Mouse (Mus musculus): ENCODE results near the gene Zfp398. TPM values are rescaled to one million over a fixed set of nuclear protein-coding genes. Genes with fewer than 3 reads are reported as not detected.

Zfp398 gene
- polyA plus RNA-seq, 1 experiment: 5.8 TPM

DNA sequence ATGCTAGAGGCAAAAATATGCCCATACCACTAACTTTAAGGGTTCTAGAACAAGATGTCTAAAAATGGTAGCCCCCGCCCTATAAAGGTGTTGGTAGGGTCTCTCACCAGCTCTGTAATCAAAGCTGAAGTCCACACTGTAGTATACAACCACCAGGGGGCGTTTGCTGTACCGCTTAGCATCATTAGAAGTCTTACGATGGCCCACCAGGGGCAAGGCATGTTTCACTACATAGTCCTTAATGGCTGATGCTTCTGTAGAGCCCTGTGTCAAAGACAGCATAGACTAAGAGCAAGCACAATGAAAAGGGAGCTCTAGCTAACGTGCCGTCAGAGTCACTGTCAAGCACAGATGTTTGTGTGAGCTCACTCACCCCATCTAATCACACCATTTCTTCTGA is 36.4 kb upstream of the Zfp398 start:
- Histone ChIP-seq H3K27ac (ENCODE audit: control insufficient read depth, insufficient read depth, low read depth, low read length) (no peak overlapping the region), H3K4me3 (ENCODE audit: control insufficient read depth, low read depth, low read length) (no peak overlapping the region), H3K27me3 (ENCODE audit: control insufficient read depth, insufficient read depth, low read length) (no peaks in the 10 kb centered on the region), H3K36me3 (ENCODE audit: control insufficient read depth, insufficient read depth, low read length) (no peaks in the 10 kb centered on the region; the same call in none of the 2 replicates), H3K4me1 (ENCODE audit: control insufficient read depth, insufficient read depth, low read length) (no peaks in the 10 kb centered on the region)
- TF ChIP-seq POLR2A (IDR thresholded peaks at IDR 0.05; ENCODE audit: control insufficient read depth, low read depth, low read length): no peak
- no peak for TF ChIP-seq CTCF (IDR thresholded peaks at IDR 0.05; ENCODE audit: control insufficient read depth, insufficient read depth, insufficient replicate concordance, low read depth, low read length)

DNA sequence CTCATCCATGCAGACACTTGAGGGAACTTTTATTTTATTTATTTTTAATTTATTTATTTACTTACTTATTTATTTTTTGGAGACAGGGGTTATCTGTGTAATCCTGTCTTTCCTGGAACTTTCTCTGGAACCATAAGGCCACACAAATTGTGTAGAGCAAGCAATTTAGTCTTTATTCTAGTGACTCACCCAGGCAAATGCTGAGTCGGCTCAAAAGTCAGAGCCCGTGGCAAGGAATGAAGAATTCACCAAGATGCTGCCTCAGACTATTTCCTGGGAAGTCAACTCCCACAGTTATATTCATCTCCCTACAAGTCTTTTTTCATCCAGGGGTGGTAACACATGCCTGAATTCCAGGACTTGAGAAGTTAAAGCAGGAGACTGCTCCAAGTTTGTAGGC is 29.9 kb upstream of the Zfp398 start:
- no peaks in the 10 kb centered on the region for H3K4me1 ChIP-seq (ENCODE audit: control insufficient read depth, insufficient read depth, low read length)
- H3K36me3 ChIP-seq (ENCODE audit: control insufficient read depth, insufficient read depth, low read length): peaks cover 1% of the 10 kb centered on the region
- H3K27me3 ChIP-seq (ENCODE audit: control insufficient read depth, insufficient read depth, low read length): no peaks in the 10 kb centered on the region
- H3K4me3 ChIP-seq (ENCODE audit: control insufficient read depth, low read depth, low read length): no peak overlapping the region
- TF ChIP-seq POLR2A (IDR thresholded peaks at IDR 0.05; ENCODE audit: control insufficient read depth, low read depth, low read length): no peak
- no peak for TF ChIP-seq CTCF (IDR thresholded peaks at IDR 0.05; ENCODE audit: control insufficient read depth, insufficient read depth, insufficient replicate concordance, low read depth, low read length)
- no peak overlapping the region for H3K27ac ChIP-seq (ENCODE audit: control insufficient read depth, insufficient read depth, low read depth, low read length)

DNA sequence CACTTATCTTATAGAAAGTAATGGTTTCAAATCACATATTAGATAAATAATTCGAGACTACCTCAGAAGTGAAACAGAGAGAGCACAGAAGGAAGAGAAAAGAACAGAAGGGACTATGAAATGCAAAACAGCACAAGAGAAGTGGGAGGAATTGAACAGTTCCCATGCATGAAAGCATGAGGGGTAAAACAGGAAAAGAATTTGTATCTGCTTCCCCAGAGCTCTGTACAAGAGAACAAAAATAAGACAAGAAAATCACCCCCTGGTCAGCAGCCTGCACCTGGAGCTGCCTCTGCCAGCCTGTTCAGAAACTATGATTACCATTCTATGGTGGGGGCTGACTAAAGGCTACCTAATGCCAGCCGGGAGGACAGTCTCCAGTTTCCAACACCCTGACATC is 28.0 kb upstream of the Zfp398 start:
- H3K27ac ChIP-seq (ENCODE audit: control insufficient read depth, insufficient read depth, low read depth, low read length): no peak overlapping the region
- H3K27me3 ChIP-seq (ENCODE audit: control insufficient read depth, insufficient read depth, low read length): no peaks in the 10 kb centered on the region
- H3K4me3 ChIP-seq (ENCODE audit: control insufficient read depth, low read depth, low read length): no peak overlapping the region
- no peaks in the 10 kb centered on the region for H3K4me1 ChIP-seq (ENCODE audit: control insufficient read depth, insufficient read depth, low read length)
- TF ChIP-seq POLR2A (IDR thresholded peaks at IDR 0.05; ENCODE audit: control insufficient read depth, low read depth, low read length): no peak
- no peak for TF ChIP-seq CTCF (IDR thresholded peaks at IDR 0.05; ENCODE audit: control insufficient read depth, insufficient read depth, insufficient replicate concordance, low read depth, low read length)
- peaks cover 1% of the 10 kb centered on the region for H3K36me3 ChIP-seq (ENCODE audit: control insufficient read depth, insufficient read depth, low read length)

DNA sequence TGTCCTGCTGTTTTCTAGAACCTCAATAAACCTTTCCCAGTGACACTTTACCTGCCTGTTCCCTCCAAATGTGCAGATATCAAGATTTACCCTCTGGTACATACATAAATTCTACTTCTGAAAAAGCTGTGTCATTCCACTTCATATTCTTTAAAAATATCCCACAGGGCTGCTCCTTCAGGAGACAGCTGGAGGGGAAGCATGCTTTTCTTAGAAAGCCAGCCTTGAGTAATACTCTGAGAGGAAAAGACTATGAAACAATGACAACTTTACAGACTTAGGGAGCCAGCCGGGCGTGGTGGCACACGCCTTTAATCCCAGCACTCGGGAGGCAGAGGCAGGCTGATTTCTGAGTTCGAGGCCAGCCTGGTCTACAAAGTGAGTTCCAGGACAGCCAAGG is 26.9 kb upstream of the Zfp398 start:
- H3K27me3 ChIP-seq (ENCODE audit: control insufficient read depth, insufficient read depth, low read length): no peaks in the 10 kb centered on the region
- H3K4me3 ChIP-seq (ENCODE audit: control insufficient read depth, low read depth, low read length): no peak overlapping the region
- H3K36me3 ChIP-seq (ENCODE audit: control insufficient read depth, insufficient read depth, low read length): peaks cover 1% of the 10 kb centered on the region
- no peaks in the 10 kb centered on the region for H3K4me1 ChIP-seq (ENCODE audit: control insufficient read depth, insufficient read depth, low read length)
- TF ChIP-seq CTCF (IDR thresholded peaks at IDR 0.05; ENCODE audit: control insufficient read depth, insufficient read depth, insufficient replicate concordance, low read depth, low read length): no peak
- TF ChIP-seq POLR2A (IDR thresholded peaks at IDR 0.05; ENCODE audit: control insufficient read depth, low read depth, low read length): no peak
- H3K27ac ChIP-seq (ENCODE audit: control insufficient read depth, insufficient read depth, low read depth, low read length): no peak overlapping the region

DNA sequence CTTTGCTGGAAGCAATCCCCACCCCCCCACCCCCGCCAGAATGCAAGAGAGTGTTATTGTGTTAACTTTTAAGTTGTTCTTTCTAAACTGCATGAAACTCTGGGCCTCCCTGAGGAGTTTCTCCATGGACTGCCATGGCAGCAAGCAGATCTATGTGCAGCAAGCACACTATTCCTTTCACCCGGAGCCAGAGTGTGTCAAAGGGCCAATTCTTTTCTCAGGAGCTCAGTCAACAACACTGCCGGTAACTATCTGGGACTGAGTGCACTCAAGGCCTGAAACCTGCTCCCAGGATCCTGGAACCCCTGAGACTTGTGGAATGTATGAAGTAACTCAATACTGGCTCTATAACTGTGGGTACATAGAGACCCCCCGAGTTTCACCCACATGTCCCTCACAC is 26.4 kb upstream of the Zfp398 start:
- Histone ChIP-seq H3K36me3 (ENCODE audit: control insufficient read depth, insufficient read depth, low read length) (peaks cover 1% of the 10 kb centered on the region; the same call in 1 of the 2 replicates), H3K27ac (ENCODE audit: control insufficient read depth, insufficient read depth, low read depth, low read length) (no peak overlapping the region), H3K4me1 (ENCODE audit: control insufficient read depth, insufficient read depth, low read length) (no peaks in the 10 kb centered on the region), H3K27me3 (ENCODE audit: control insufficient read depth, insufficient read depth, low read length) (no peaks in the 10 kb centered on the region), H3K4me3 (ENCODE audit: control insufficient read depth, low read depth, low read length) (no peak overlapping the region)
- no peak for TF ChIP-seq CTCF (IDR thresholded peaks at IDR 0.05; ENCODE audit: control insufficient read depth, insufficient read depth, insufficient replicate concordance, low read depth, low read length)
- no peak for TF ChIP-seq POLR2A (IDR thresholded peaks at IDR 0.05; ENCODE audit: control insufficient read depth, low read depth, low read length)

DNA sequence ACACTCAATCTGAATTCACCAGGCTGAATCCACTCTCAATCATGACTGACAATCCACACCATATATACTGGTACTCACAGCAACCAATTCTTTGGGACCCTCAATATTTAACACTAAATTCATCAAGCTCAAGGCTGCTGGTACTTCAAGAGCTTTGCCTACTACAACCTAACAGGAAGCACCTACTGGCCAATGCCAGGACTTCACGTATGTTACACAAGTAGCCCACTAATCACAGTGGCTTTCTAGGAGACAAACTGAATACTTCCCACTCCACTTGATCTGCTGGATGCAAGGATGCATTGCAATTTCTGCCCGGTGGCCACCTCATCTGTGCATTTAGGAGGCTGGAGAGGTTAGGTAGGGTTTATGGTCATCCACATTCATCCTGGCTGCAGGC is 25.3 kb upstream of the Zfp398 start:
- Histone ChIP-seq H3K4me3 (ENCODE audit: control insufficient read depth, low read depth, low read length) (no peak overlapping the region), H3K27me3 (ENCODE audit: control insufficient read depth, insufficient read depth, low read length) (no peaks in the 10 kb centered on the region), H3K27ac (ENCODE audit: control insufficient read depth, insufficient read depth, low read depth, low read length) (no peak overlapping the region), H3K36me3 (ENCODE audit: control insufficient read depth, insufficient read depth, low read length) (peaks cover 1% of the 10 kb centered on the region; the same call in 1 of the 2 replicates), H3K4me1 (ENCODE audit: control insufficient read depth, insufficient read depth, low read length) (no peaks in the 10 kb centered on the region)
- no peak for TF ChIP-seq POLR2A (IDR thresholded peaks at IDR 0.05; ENCODE audit: control insufficient read depth, low read depth, low read length)
- no peak for TF ChIP-seq CTCF (IDR thresholded peaks at IDR 0.05; ENCODE audit: control insufficient read depth, insufficient read depth, insufficient replicate concordance, low read depth, low read length)

DNA sequence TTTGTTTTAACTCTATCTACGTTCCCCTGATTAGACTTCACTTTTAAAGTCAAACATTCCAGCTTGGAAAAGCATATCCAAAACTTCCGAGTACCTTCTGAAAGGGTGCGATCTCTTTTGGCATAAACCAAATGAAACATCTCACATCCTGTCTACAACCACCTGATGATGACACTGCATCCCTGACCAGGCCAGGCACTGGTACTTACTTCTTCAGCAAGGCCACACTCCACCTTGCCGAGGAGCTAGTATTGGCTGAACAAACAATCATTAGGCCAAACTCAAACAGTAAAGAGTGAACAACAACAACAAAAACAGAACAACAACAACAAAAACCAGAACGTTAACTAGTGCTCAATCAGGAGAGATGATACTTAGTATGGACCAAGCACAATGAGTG is 24.1 kb upstream of the Zfp398 start:
- Histone ChIP-seq H3K4me3 (ENCODE audit: control insufficient read depth, low read depth, low read length) (no peak overlapping the region; the same call in 1 of the 2 replicates), H3K4me1 (ENCODE audit: control insufficient read depth, insufficient read depth, low read length) (no peaks in the 10 kb centered on the region), H3K36me3 (ENCODE audit: control insufficient read depth, insufficient read depth, low read length) (peaks cover 1% of the 10 kb centered on the region; the same call in 1 of the 2 replicates), H3K27ac (ENCODE audit: control insufficient read depth, insufficient read depth, low read depth, low read length) (no peak overlapping the region), H3K27me3 (ENCODE audit: control insufficient read depth, insufficient read depth, low read length) (no peaks in the 10 kb centered on the region)
- TF ChIP-seq CTCF (IDR thresholded peaks at IDR 0.05; ENCODE audit: control insufficient read depth, insufficient read depth, insufficient replicate concordance, low read depth, low read length) (no peak), POLR2A (IDR thresholded peaks at IDR 0.05; ENCODE audit: control insufficient read depth, low read depth, low read length) (no peak)
